15 mouse cellular contexts compared by ENCODE assay signal in the genomic region with DNA sequence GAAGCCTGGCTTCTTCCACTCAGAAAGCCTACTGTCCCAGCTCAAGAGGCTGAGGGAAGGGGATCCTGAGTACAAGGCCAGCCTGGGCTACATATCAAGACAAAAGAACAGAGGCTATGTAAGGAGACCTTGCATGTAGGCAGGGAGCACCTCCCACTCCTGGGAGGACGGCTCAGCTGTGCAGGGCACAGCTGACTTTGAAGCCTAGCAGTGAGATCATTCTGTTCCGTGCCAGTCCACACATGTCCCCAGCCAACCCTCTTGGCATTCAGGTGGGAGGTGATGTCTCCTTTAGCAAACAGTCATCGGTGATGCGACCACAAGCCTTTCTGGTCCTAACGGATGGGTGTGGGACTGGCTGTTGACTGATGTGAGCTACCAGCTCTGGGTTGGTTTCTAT.
"Had no signal": no experiment of that assay in that cellular context is flagged by ENCODE, and none has a peak within 500 bp of the region (broad histone marks: within the 10 kb centered on the region; RNA-seq: fewer than 3 reads in every experiment).

No protein-coding gene starts in this region.

- H3K9me3 ChIP-seq: liver, embryonic 12.5 days; midbrain, embryonic 10.5 days; midbrain, embryonic 12.5 days; neural tube, embryonic 12.5 days; stomach, embryonic 15.5 days had no signal

- H3K9ac ChIP-seq: liver, embryonic 12.5 days; liver, embryonic 14.5 days; midbrain, embryonic 12.5 days; neural tube, embryonic 12.5 days; stomach, embryonic 15.5 days had no signal

- H3K27ac ChIP-seq: liver, embryonic 12.5 days; liver, embryonic 14.5 days; midbrain, embryonic 10.5 days; midbrain, embryonic 12.5 days; neural tube, embryonic 12.5 days; stomach, embryonic 15.5 days had no signal

- H3K4me3 ChIP-seq: liver, embryonic 12.5 days; midbrain, embryonic 10.5 days; midbrain, embryonic 12.5 days; neural tube, embryonic 12.5 days; stomach, embryonic 15.5 days had no signal

- H3K4me2 ChIP-seq: liver, embryonic 12.5 days; midbrain, embryonic 12.5 days; neural tube, embryonic 12.5 days; stomach, embryonic 15.5 days had no signal

- ATAC-seq: liver, embryonic 12.5 days; midbrain, embryonic 16.5 days had no signal

- H3K36me3 ChIP-seq: liver, embryonic 12.5 days; midbrain, embryonic 10.5 days; midbrain, embryonic 12.5 days; neural tube, embryonic 12.5 days; stomach, embryonic 15.5 days had no signal

- DNase-seq: lung, adult 18-20 months; lung, postnatal 10 days; lung, postnatal 4 days; midbrain, embryonic 14.5 days; right cerebral cortex, postnatal 14 days; thymus, adult 2 months; thymus, postnatal 25 days; thymus, postnatal 4 days had no signal

- H3K4me1 ChIP-seq: midbrain, embryonic 12.5 days; neural tube, embryonic 12.5 days had no signal

- H3K27me3 ChIP-seq: midbrain, embryonic 12.5 days; neural tube, embryonic 12.5 days; stomach, embryonic 15.5 days had no signal
